Mouse (Mus musculus) right cerebral cortex, postnatal 25 days (tissue): ENCODE data around the gene Fancm.
"Not testable (repeated sequence)": the region's sequence is repeated elsewhere in the genome, so short reads cannot be mapped to it uniquely, and the experiment has no call there.

Experiments
- DNase-seq: peaks from one replicate; pipeline ENCODE4 v3.0.0; 2022

Fancm gene

DNA sequence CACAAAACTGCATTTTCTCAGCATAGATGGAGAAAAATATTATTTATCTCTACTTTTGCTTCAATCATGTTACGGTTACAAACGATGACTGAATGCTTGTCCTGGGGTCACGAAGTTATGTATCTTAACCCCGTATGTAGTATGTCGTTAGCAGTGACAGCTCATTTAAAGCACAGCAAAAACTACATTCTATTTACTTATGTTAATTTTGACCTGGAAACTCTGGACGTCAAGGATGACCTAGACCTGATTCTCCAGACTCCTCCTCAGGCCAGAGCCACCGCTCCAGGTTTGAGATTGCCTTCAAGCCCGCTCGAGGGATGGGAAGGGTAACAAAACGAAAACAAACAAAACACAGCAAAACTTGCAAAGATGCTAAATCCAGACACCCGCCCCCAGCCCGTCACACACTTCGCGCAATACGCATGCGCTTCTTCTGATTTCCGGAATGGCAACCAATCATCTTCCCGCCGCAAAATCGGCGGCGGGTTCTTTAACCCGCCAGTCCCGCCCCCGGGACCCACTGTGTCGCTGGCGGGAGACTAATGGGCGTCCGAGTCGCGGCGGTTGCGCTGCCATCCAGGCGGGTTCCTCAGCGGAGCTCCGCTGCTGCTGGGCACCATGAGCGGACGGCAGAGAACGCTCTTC lies at the start of gene Fancm:
Gene Fancm (plus strand): TSS at position 519 of the 648 bp plus-strand sequence.
- peak; percentile 91 for DNase-seq

DNA sequence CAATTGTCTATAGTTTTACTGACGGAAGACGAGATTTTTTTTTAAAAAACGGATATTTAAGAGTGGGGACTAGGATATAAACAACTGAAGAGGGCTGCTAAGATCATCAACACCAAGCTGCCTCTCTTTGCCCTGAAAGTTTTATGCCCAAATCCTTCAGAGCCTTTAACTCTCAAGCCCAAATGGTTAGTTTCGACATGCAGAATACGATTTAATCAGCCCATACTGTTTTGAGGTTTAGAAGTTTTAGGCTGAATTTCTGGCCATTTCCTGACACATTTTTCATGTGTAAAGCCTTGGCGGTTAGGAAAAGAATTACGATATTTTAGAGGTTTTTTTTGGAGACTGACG lies 39.6 kb upstream of the Fancm start:
- no peak for DNase-seq

DNA sequence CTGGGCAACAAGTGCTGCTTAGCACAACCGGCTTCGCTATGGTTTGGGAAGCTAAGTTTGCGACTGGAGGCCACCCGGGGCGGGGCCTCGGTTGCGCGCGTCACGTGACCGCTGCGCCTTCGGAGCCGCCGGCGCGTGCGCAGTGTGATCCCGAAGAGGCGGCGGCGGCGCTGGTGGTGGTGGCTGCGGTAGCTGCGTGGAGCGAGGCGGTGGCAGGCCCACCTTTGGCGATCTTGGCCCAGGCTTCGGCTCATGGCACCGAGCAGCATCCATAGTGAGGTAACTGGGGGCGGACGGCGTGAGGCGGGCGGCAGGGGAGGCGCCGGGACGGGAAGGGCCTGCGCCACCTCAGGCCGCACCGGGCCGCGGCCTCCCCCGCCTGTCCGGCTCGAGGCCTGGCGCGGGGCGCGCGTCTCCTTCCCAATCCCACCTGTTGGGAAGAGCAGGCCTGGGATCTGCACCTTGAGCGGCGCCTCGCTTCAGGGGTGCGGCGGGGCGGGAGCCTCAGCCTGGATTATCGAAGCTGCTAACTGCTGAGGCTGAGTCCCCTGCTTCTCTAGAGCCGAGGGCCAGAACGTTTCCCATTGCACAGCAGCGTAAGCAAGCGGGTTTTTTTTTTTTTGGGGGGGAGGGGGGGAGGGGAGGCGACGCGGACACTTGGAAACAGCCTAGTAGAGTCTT lies 39.1 kb upstream of the Fancm start, which contains the start of gene Prpf39:
Gene Prpf39 (plus strand): TSS at position 144 of the 681 bp plus-strand sequence.
- DNase-seq: peak; percentile 93

DNA sequence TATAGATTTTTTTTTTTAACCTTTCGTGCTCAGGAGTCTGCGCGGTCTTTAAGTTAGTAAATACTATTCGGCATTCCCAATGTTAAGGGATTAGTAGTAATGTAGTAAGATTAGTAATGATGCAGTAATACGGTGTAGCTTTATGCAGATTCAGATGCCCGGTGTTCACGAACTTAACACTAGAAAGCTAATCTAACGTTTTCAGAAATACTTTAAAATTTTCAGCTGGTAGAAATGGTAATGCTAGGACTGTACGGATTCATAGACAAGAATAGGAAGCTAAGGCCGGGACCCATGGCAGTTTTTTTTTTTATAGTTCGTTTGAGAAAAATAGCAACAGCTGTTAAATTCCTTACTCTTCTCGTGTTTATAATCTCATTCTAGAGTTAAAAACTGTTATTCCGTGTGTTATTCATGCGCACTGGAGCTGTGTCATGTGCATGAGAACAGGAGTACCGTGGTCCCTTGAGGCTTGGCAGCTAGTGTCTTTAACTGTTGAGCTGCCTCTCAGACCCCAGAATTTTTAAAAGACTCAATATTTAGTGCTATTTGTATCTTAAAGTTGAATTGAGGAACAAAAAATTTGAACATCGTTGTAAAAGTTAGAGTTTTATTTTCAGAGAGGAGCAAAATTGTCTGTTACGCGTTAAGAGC lies 38.4 kb upstream of the Fancm start:
- no peak for DNase-seq

DNA sequence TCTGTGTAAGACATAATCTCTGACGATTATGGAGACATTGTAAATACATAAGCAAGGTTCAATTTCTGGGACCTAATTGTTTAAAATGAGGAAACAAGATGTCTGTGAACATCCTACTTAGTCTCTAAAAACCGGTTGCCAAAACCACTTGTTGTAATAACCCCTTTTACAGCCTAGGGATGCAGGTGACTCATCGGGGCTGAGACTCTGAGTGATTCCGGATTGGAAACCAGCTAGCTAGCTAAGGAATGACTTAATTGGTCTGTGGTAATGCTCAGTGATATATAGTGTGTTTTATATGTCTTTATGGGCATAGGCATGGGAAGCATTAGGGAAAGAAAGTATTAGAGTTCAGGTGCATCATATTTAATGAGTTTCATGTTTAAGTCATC lies 37.9 kb upstream of the Fancm start:
- no peak for DNase-seq

DNA sequence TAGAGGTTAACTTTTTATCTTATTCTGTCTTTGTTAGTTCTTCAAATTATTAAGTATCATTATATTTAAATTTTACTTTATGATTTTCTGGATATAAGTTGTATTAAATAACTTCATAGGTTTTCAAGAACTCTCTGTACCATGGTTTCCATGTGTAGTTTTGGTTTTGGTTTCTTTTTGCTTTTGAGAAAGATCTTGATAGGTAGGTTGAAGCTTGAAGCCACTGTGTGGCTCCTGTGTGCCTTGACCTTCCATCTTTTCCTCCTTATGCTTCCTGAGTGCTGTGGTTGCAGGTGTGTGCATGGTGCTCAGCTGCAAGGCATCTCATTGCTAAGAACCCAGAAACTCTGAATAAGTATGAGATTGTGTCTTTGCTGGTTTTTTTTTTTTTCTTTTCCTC lies 26.6 kb upstream of the Fancm start:
- no peak for DNase-seq

DNA sequence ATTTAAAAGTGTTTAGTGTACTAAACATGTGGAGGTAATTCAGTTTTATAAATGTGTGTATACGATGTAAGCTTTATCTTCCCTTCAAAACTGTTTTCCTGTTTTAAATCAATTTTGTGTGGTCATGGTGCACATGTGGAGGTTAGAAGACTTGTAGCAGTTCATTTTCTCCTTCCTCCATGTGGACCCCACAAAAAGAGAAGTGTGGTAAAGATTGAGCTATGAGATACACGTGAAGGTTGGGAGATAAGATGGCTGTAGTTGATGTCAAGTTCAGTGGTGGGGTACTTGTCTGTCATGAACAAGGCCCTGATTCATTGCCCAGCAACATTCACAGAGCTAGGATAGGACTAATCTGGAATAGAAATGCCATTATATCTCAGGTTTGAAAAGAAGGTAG lies 17.2 kb upstream of the Fancm start:
- no peak for DNase-seq

DNA sequence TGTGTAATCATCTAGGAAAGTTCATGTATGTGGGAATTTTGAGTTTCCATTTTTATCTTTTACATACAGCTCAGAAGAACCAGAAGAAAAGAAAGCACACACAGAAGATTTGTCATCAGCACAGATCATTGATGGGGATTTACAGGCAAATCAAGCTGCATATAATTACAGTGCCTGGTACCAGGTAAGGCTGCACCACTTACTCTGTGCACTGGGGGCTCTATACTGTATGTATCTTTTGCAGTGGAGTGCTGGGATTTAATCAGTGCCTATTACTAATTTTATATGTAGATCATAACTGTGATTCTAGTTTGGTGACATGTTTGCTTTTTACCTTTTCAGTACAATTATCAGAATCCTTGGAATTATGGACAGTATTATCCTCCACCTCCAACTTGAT lies 14.3 kb upstream of the Fancm start:
- DNase-seq: no peak

DNA sequence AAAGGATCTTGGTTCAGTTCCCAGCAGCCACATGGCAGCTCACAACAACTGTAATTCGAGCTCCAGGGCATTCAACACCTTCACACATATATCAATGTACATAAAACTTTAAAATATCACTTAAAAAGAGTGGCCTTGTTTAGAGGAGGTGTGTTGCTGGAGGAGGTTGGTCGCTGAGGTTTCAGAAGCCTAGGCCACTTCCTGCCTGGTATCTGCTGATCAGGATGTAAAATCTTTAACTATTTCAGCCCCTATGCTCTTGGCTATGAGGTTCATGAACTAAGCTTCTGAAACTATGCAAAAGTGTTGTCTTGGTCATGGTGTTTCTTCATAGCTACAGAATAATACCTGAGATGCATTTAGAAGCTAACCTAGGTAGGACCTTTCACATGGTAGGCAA lies 10.2 kb upstream of the Fancm start:
- no peak for DNase-seq

DNA sequence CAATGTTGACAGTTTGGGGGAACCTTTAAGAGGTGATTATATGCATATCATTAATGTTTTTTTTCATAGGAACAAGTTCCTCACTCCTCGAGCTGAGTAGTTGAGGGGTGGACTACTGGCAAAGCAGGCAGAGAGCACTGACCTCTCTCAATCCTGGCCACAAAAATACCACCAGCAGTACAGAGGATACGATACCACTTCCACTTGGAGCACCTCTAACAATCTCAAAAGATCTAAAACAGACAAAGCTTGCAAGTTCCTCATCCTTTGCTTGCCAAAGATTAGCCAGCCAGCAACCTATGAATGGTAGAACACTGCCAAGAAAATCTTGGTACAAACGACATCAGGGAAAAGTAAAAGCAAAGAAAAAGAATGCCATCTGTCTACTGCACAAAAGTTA lies 9.2 kb upstream of the Fancm start:
- no peak for DNase-seq

DNA sequence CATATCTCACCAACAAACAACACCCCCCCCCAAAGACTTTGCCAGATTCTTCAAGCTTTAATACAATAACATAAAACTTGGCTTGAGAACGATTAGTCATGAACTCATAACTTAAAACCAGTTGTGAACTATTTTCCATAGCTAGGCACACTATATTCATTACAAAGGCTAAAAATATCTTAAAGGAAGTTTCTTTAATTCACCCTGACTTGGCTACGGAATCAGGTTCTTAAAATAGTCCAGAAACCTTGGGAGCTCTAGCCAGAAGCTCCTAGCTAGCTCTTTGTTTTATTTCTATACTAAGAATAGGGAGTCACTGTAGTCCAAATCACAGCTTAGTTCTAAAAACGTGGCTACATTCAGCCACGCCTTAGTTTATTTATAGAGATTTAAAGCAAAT lies 7.0 kb upstream of the Fancm start:
- no peak for DNase-seq

DNA sequence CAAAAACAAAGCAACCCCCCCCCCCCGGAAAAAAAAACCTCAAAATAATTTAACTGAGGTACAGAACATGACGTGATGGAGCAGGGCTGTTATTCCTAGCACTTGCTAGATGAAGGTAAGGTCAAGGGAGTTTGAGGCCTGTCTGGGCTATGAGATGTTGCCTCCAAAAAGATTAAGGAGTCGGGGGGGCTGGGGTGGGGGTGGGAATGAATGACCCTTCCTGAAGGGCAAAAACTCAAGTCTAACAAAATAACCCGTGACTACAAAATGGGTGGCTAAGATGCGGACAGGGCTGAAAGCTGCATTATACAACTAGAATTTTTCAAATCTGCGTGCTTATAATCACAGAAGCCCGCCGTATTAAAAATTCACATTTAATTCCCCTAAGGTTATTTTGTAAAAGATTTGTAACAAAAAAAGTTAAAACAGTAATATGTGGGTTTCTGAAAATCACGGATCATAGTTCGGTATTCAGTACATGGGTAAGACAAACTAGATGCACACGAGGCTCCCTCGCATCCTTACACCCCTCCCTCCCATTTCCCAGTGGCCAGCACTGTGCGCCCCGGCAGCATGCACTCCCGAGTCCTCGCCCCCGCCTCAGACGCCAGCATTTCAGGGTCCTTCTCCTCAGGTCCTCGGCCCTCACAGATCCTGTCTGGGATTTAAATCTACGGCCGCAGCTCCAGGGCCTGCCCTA lies 2.3 kb upstream of the Fancm start:
- DNase-seq: no peak

DNA sequence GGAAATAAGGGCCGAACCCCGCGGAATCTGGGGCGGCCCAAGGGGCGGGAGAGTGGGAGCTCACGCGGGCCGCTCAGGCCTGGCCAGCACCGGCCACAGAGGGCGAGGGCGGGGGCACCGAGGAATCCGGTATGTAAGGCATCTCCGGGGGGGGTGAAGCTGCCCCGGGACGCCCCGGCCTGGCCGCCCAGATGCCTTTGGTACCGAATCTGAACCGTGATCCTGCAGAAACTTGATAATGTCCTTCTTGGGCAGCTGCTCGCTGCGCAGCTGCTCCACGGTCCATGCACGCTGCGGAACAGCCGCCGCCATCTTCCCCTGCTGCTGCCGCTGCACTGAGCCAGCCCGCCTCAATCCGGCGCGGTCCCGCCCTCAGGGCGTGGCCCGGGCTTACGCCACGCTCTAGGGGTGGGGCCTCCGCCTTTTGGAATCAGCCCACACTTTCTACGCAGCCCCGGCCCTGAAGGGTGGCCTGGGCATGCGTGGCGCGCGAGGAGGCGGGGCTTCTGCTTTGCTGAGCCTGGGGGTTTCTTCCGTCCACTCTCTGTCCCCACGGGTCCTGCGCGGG lies 1.7 kb upstream of the Fancm start, which contains the start of gene Fkbp3:
Gene Fkbp3 (minus strand): TSS at position 397 of the 568 bp plus-strand sequence.
- peak; percentile 98 for DNase-seq

DNA sequence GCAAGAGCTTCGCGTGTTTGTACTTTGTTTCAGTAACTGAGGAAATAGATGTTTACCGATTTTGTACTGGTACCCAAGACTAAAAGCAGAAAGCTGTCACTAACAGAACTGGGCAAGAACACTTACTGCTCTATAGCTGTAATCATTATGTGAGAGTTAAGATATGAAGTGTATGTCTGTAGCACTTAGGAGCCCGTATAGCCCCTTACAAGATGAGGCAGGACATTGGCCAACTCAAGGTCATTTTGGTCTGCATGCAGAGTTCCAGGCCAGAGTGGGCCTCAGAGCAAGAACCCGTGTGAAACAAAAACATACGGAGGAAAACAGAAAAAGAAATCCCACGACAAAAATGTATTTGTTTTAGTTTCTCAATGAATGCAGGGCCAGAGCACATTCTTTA lies 752 bp upstream of the Fancm start:
- DNase-seq: no peak

DNA sequence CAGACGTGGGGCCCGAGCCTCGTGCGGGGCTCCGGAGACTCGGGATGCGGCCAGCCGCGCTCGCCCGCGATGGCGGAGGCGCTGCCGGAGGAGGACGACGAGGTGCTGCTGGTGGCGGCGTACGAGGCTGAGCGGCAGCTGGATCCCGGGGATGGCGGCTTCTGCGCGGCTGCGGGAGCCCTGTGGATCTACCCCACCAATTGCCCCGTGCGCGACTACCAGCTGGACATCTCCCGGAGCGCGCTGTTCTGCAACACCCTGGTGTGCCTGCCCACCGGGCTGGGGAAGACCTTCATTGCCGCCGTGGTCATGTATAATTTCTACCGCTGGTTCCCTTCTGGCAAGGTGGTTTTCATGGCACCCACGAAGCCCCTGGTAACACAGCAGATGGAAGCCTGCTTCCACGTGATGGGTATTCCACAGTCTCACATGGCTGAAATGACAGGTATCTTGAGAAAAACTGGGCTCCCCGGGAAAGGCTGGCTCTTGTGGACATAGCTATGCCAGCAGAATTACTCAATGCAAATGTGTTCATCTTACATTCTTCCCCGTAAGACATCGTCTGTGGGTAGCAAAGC lies 419 bp downstream of the Fancm start:
- no peak for DNase-seq

DNA sequence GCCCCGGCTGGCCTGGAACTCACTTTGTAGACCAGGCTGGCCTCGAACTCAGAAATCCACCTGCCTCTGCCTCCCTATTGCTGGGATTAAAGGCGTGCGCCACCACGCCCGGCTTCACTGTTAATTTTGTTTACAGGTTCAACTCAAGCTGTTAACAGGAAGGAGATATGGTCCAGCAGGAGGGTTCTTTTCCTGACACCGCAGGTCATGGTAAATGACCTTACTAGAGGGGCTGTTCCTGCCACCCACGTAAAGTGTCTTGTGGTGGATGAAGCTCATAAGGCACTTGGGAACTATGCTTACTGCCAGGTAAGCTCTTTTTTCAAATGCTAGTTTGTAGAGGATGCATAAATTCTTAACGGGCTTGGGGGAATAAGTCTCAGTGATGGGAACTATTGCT lies 1.5 kb downstream of the Fancm start:
- DNase-seq: no peak

DNA sequence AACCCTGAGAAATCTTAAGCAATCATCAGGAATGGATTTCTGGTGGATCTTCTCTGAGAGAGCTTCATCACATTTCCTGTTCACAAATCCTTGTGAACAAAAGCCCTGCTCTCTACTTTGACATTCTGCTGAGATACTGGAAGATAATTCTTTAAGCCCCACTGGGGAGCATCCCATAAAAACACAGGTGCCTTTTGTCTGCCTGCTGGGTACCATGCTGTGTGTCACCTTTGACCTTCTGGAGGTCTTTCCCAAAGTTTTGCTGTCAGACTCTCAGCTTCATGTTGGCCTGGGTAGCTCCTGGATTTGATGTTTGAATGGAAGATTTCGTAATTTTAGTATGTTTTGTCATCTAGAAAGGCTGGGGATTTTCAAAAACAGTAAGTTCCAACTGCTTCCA lies 33.3 kb downstream of the Fancm start:
- no peak for DNase-seq

DNA sequence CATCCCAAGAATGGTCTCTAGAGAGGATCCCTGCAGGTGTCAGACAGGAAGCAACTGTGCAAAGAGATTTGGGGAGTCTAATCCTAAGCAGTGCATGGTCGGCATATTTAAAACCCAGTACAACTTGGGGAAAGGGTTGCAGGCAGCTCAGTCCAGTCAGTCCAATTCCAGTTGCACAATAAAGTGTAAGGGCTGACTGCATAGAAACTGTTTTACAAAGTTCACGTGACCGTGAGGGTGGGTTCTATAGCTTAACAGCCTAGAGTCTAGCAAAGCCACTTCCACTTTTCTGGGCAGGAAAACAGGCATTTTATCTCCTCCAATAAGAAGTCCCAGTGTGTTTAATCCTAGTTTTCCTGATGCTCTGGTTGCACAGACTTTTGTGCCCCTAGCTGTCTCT lies 36.1 kb downstream of the Fancm start:
- DNase-seq: no peak

DNA sequence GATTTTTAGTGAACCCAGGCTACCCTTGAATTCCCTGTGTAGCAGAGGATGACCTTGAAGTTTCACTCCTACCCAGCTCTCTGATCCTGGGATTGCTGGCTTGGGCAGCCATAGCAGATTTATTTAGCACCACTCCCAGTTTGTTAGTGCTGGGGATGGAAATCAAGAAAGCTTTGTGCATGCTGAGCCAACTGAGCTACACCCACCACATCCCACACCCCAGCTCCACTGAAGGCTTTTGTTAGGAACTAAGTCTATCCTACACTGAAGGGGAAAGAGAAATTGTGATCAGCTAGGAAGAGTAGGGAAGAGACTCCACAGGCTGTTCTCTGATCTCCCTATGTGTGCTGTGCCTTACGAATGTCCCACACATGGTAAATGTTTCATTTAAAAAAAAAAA lies 37.4 kb downstream of the Fancm start:
- DNase-seq: no peak

DNA sequence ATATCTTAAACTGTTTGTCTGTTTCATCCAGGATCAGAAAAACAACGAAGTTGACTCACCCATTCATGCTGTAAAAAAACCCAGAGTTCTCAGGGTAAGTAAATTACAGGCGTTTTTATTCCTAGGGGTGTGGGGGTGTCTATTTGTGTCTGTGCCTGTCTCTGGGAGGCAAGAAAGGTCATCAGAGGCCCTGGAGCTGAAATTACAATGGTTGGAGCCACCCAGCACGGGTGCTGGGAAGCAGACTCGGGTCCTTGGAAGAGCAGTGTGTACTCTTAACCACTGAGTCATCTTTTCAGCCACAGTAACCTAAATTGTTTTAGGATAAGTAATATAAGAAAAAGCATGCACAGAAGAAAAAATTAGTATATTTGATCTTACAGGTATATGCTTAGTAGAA lies 38.5 kb downstream of the Fancm start:
- no peak for DNase-seq

DNA sequence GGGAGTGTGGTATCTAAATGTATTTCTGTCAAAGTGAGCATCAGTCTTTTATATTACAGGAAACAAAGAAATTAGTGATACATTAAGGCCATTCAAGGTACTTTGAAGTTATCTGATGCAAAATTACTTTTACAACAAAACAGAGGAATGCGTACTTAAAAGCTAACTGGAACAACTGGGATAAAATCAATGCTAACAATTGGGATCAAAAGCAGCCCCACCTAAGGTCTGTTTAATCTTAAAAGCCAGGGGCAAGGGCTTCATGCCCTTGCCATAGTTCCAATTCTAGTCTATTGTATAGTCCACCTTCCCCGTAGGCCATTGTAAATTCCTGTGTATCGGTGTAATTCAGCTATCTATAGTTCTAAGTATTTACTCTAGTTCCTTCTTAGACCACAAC lies 39.6 kb downstream of the Fancm start:
- not testable (repeated sequence) for DNase-seq

DNA sequence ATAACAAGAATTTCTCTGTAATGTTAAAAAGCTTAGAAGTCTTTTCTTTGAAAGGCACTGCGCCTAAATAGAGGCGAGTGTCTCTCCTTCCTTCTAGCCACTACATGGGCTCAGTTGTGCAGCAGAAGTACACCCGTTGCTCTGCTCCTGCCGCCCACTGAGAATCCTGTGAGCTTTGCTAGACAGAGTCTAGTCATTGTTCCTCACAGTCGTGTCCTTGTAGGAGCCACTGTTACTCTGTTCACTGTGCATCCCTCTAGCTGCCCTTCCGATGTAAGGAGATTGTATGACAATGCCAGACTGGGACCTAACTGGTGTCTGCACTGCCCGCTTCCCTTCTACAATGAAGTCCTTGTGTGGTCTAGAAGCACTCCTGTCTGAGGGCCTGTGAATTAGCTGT lies 43.6 kb downstream of the Fancm start:
- no peak for DNase-seq

DNA sequence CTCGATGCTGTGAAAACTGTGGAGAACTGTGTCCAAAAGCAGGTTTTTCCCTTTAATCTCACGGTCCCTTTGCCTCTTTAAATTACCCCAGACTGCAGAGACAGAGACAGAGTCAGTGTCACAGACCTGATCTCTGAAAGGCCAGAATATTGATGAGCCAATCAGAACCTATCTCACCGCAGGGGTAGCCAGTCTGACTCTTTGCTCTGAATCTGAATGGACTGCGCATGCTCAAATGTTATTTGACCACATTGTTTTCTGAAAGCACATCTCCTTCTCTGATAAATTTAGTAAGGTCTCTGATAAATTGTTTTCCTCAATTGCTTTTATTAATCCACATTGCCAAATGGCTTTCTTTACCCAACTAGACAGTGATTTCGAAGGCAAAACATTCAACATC lies 44.0 kb downstream of the Fancm start:
- DNase-seq: no peak
